8 mouse cellular contexts compared by ENCODE assay signal in genomic region chr1:84840018-84840664, GRCm38 (mm10). TPM values are rescaled to one million over a fixed set of nuclear protein-coding genes. Genes with fewer than 3 reads are reported as not detected.
DNase-seq lines count a peak whose midpoint lies in the region; ATAC-seq lines count a peak whose summit lies in the region.

Gene Trip12, minus strand, starts transcription at chr1:84840516.

- no peak for DNase-seq in layer of hippocampus, adult 8-10 months (ENCODE audit: low spot score in 2 of 2)
- no peak for DNase-seq in layer of hippocampus, adult 11-12 months (ENCODE audit: low spot score)
- DNase-seq in R1 (ENCODE audit: low read depth, low spot score) = peak; percentile 92
- no peak for DNase-seq in forebrain, embryonic 10.5 days (ENCODE audit: extremely low spot score, low spot score)
- DNase-seq in heart, postnatal 4 days = no peak
- DNase-seq in retina, postnatal 7 days (ENCODE audit: low read depth, low spot score) = peak; percentile 4
- no peak for DNase-seq in thymus, adult 18-20 months

- peak within 1 kb of the TSS; percentile 97 for H3K4me3 ChIP-seq in forebrain, embryonic 10.5 days
- peak within 1 kb of the TSS; percentile 94 for H3K4me3 ChIP-seq in limb, embryonic 15.5 days

- no peaks in the 10 kb centered on the region for H3K9me3 ChIP-seq in forebrain, embryonic 10.5 days
- no peaks in the 10 kb centered on the region for H3K9me3 ChIP-seq in limb, embryonic 15.5 days

- peaks cover 7% of the 10 kb centered on the region for H3K36me3 ChIP-seq in forebrain, embryonic 10.5 days (replicated peaks)
- H3K36me3 ChIP-seq in limb, embryonic 15.5 days = no peaks in the 10 kb centered on the region

- ATAC-seq in limb, embryonic 15.5 days (ENCODE audit: insufficient number of reproducible peaks, low FRiP score, low TSS enrichment, low read depth) = peak; percentile 26; the same call in 1 of the 2 replicates

- peak within 1 kb of the TSS; percentile 89 for H3K9ac ChIP-seq in limb, embryonic 15.5 days

- peak within 1 kb of the TSS; percentile 69 for H3K4me2 ChIP-seq in limb, embryonic 15.5 days

- H3K27me3 ChIP-seq in forebrain, embryonic 10.5 days (ENCODE audit: poor library complexity, severe bottlenecking) = no peaks in the 10 kb centered on the region
- H3K27me3 ChIP-seq in limb, embryonic 15.5 days = no peaks in the 10 kb centered on the region

- H3K4me1 ChIP-seq in forebrain, embryonic 10.5 days = peaks cover 23% of the 10 kb centered on the region
- peaks cover 7% of the 10 kb centered on the region; the same call in 1 of the 2 replicates for H3K4me1 ChIP-seq in limb, embryonic 15.5 days

- under 1% methylated on average over 39 of the region's 39 CpGs for WGBS in forebrain, embryonic 10.5 days
- WGBS in limb, embryonic 15.5 days = under 1% methylated on average over 39 of the region's 39 CpGs

- peak within 1 kb of the TSS; percentile 99 for H3K27ac ChIP-seq in forebrain, embryonic 10.5 days
- H3K27ac ChIP-seq in limb, embryonic 15.5 days = peak within 1 kb of the TSS; percentile 98

RNA-seq across cellular contexts. Expression of gene Trip12, which starts in this region (rescaled TPM):
- 100 to 1,000 TPM; 183 to 241 (median 215) TPM for total RNA-seq in layer of hippocampus, adult 8-10 months (2022)
- 79.2 and 87.5 TPM in 2 replicates for polyA plus RNA-seq in forebrain, embryonic 10.5 days (2016; fragmentation: Nextera tagmentation; extraction: Ambion mirVana)
- total RNA-seq in heart, postnatal 4 days (2021) = 100 to 1,000 TPM; 252 to 260 TPM
- 52.1 and 62.0 TPM in 2 replicates for polyA plus RNA-seq in limb, embryonic 15.5 days (2015; fragmentation: Nextera tagmentation; extraction: Ambion mirVana)

Comparison
In these comparisons a context has a peak if more than half of its experiments do, and no peak if none do; other contexts are left out.
1. DNase-seq: peak in R1 (single experiment) and retina, postnatal 7 days (single experiment); none in layer of hippocampus, adult 8-10 months (0 of 2), layer of hippocampus, adult 11-12 months (single experiment), forebrain, embryonic 10.5 days (single experiment), heart, postnatal 4 days (single experiment) and thymus, adult 18-20 months (0 of 2).